Mouse (Mus musculus) embryonic facial prominence, embryonic 12.5 days (tissue): ENCODE data around the gene Alox15. TPM values are rescaled to one million over a fixed set of nuclear protein-coding genes. Genes with fewer than 3 reads are reported as not detected.

Experiments
- ATAC-seq: fragments of 200-750 bp; cut with Nextera tagmentation; 2 replicates; pipeline ENCODE4 v1.8.0; 2017; ENCODE audit not compliant: insufficient number of reproducible peaks, insufficient read depth, low FRiP score, low TSS enrichment
- H3K27ac ChIP-seq: fragments of 300-500 bp; sonication (generic); 2 replicates; pipeline ENCODE4 v1.5.1; 2016; ENCODE audit warnings: mild to moderate bottlenecking
- H3K27me3 ChIP-seq: fragments of 300-500 bp; sonication (generic); 2 replicates; pipeline ENCODE4 v1.6.1; 2016; ENCODE audit warnings: mild to moderate bottlenecking, moderate library complexity
- H3K36me3 ChIP-seq: fragments of 300-500 bp; sonication (generic); 2 replicates; pipeline ENCODE4 v1.6.1; 2016; ENCODE audit warnings: mild to moderate bottlenecking
- H3K4me1 ChIP-seq: fragments of 300-500 bp; sonication (generic); 2 replicates; pipeline ENCODE4 v1.6.1; 2016
- H3K4me2 ChIP-seq: fragments of 300-500 bp; sonication (generic); replicated peaks from 2 replicates; pipeline ENCODE4 v1.6.1; 2016; ENCODE audit warnings: mild to moderate bottlenecking, moderate library complexity
- H3K4me3 ChIP-seq: fragments of 300-500 bp; sonication (generic); 2 replicates; pipeline ENCODE4 v1.5.1; 2016; ENCODE audit warnings: mild to moderate bottlenecking
- H3K9ac ChIP-seq: fragments of 300-500 bp; sonication (generic); 2 replicates; pipeline ENCODE4 v1.6.1; 2016; ENCODE audit warnings: mild to moderate bottlenecking, moderate library complexity
- H3K9me3 ChIP-seq: fragments of 300-500 bp; sonication (generic); 2 replicates; pipeline ENCODE4 v1.6.1; 2016; ENCODE audit warnings: mild to moderate bottlenecking, moderate library complexity
- WGBS: fragments of 180-500 bp; shearing (Covaris S2); methylation state at CpG from one replicate; pipeline ENCODE4 v1.1.7; 2016; 5-methylcytosine and 5-hydroxymethylcytosine counted together
- polyA plus RNA-seq: library from polyadenylated mRNA; unstranded; fragments of >200 nt; fragmentation: Nextera tagmentation; extraction: Ambion mirVana; gene quantifications from 2 replicates; pipeline ENCODE4 v1.2.1, GENCODE M21; 2016

Gene Alox15
- polyA plus RNA-seq, 1 experiment from 2014 or later: 0.29 TPM

GRCm38 (mm10) chr11:70306159-70306558 is 45.7 kb downstream of the Alox15 start:
- no peak overlapping the region for H3K9ac ChIP-seq
- H3K27ac ChIP-seq: no peak overlapping the region
- H3K4me1 ChIP-seq: no peaks in the 10 kb centered on the region
- no peaks in the 10 kb centered on the region for H3K36me3 ChIP-seq
- H3K9me3 ChIP-seq: no peaks in the 10 kb centered on the region
- H3K27me3 ChIP-seq: no peaks in the 10 kb centered on the region
- ATAC-seq: no peak
- H3K4me2 ChIP-seq: no peak overlapping the region
- WGBS: 39% methylated on average over 7 of the region's 7 CpGs
- no peak overlapping the region for H3K4me3 ChIP-seq

- H3K4me3 ChIP-seq: no peak overlapping the region
- no peaks in the 10 kb centered on the region for H3K27me3 ChIP-seq
- no peaks in the 10 kb centered on the region for H3K4me1 ChIP-seq
- H3K9ac ChIP-seq: no peak overlapping the region
- H3K9me3 ChIP-seq: no peaks in the 10 kb centered on the region
- no peaks in the 10 kb centered on the region for H3K36me3 ChIP-seq
- H3K27ac ChIP-seq: no peak overlapping the region
- WGBS: 89% methylated on average over 4 of the region's 4 CpGs
- no peak for ATAC-seq
- H3K4me2 ChIP-seq: no peak overlapping the region
Observed at GRCm38 (mm10) chr11:70302293-70302692, 49.5 kb downstream of the Alox15 start.

- H3K4me3 ChIP-seq: no peak overlapping the region
- 51% methylated on average over 12 of the region's 12 CpGs for WGBS
- H3K9me3 ChIP-seq: no peaks in the 10 kb centered on the region
- no peaks in the 10 kb centered on the region for H3K27me3 ChIP-seq
- no peak overlapping the region for H3K4me2 ChIP-seq
- H3K4me1 ChIP-seq: no peaks in the 10 kb centered on the region
- H3K9ac ChIP-seq: no peak overlapping the region
- H3K27ac ChIP-seq: no peak overlapping the region
- ATAC-seq: no peak
- H3K36me3 ChIP-seq: no peaks in the 10 kb centered on the region
Observed at GRCm38 (mm10) chr11:70297836-70298454, 53.9 kb downstream of the Alox15 start.

- no peak overlapping the region for H3K4me3 ChIP-seq
- no peaks in the 10 kb centered on the region for H3K4me1 ChIP-seq
- no peaks in the 10 kb centered on the region for H3K9me3 ChIP-seq
- H3K27me3 ChIP-seq: no peaks in the 10 kb centered on the region
- H3K27ac ChIP-seq: no peak overlapping the region
- no peak overlapping the region for H3K4me2 ChIP-seq
- no peak overlapping the region for H3K9ac ChIP-seq
- ATAC-seq: no peak
- no peaks in the 10 kb centered on the region for H3K36me3 ChIP-seq
- WGBS: 24% methylated on average over 4 of the region's 4 CpGs
Observed at GRCm38 (mm10) chr11:70297405-70297804, 54.4 kb downstream of the Alox15 start.

Other genes with a start within 250 kb of the Alox15 start
- 0.41 TPM in 1 of 2 replicates, not detected in the other for gene Mgl2, start 221.7 kb downstream of the Alox15 start, polyA plus RNA-seq
- gene Clec10a, start 195.8 kb downstream of the Alox15 start, polyA plus RNA-seq: 0.29 TPM in 1 of 2 replicates, not detected in the other
- gene Slc16a11, start 139.3 kb downstream of the Alox15 start, polyA plus RNA-seq: 1.5 and 2.0 TPM in 2 replicates
- 12.8 and 13.3 TPM in 2 replicates for gene Slc16a13, start 131.0 kb downstream of the Alox15 start, polyA plus RNA-seq
- gene Bcl6b, start 122.2 kb downstream of the Alox15 start, polyA plus RNA-seq: 10.7 and 10.8 TPM in 2 replicates
- 193 and 202 TPM in 2 replicates for gene 0610010K14Rik, start 114.1 kb downstream of the Alox15 start, polyA plus RNA-seq
- 9.9 and 13.2 TPM in 2 replicates for gene Gm21988, start 112.2 kb downstream of the Alox15 start, polyA plus RNA-seq
- 136 and 148 TPM in 2 replicates for gene Rnasek, start 112.2 kb downstream of the Alox15 start, polyA plus RNA-seq
- gene Alox12, start 96.7 kb downstream of the Alox15 start, polyA plus RNA-seq: 2.9 and 4.0 TPM in 2 replicates
- not detected in 2 replicates for gene Alox12e, start 29.4 kb downstream of the Alox15 start, polyA plus RNA-seq
- 41.9 and 46.4 TPM in 2 replicates for gene Pelp1, start 58.0 kb upstream of the Alox15 start, polyA plus RNA-seq
- 21.7 and 23.7 TPM in 2 replicates for gene Arrb2, start 80.6 kb upstream of the Alox15 start, polyA plus RNA-seq
- gene Med11, start 99.9 kb upstream of the Alox15 start, polyA plus RNA-seq: 41.4 and 44.5 TPM in 2 replicates
- gene Zmynd15, start 107.4 kb upstream of the Alox15 start, polyA plus RNA-seq: 0.27 and 0.46 TPM in 2 replicates
- 1.4 and 2.2 TPM in 2 replicates for gene Cxcl16, start 108.0 kb upstream of the Alox15 start, polyA plus RNA-seq
- 0.32 TPM in 1 of 2 replicates, not detected in the other for gene Tm4sf5, start 153.2 kb upstream of the Alox15 start, polyA plus RNA-seq
- gene Vmo1, start 162.6 kb upstream of the Alox15 start, polyA plus RNA-seq: 0.26 and 0.48 TPM in 2 replicates
- 0.50 and 0.77 TPM in 2 replicates for gene Gltpd2, start 167.2 kb upstream of the Alox15 start, polyA plus RNA-seq
- gene Psmb6, start 173.3 kb upstream of the Alox15 start, polyA plus RNA-seq: 784 and 848 TPM in 2 replicates
- gene Gm40193, start 180.9 kb upstream of the Alox15 start, polyA plus RNA-seq: not detected in 2 replicates
- gene Pld2, start 188.0 kb upstream of the Alox15 start, polyA plus RNA-seq: 4.4 and 6.7 TPM in 2 replicates
- 16.7 and 17.5 TPM in 2 replicates for gene Mink1, start 210.8 kb upstream of the Alox15 start, polyA plus RNA-seq